Mouse (Mus musculus) myocyte (in vitro differentiated cells): Measurements from ENCODE around the gene Arhgef28.

Source experiments
- CEBPB ChIP-seq: IDR thresholded peaks from 2 replicates; pipeline ENCODE4 v1.6.1; 2011; ENCODE audit warnings: mild to moderate bottlenecking, moderate library complexity; ENCODE audit not compliant: poor library complexity, insufficient read depth, severe bottlenecking
- E2F4 ChIP-seq: IDR thresholded peaks from one replicate; pipeline ENCODE4 v1.6.1; 2011; ENCODE audit warnings: mild to moderate bottlenecking, control low read depth, moderate library complexity; ENCODE audit not compliant: insufficient read depth
- MAX ChIP-seq: IDR thresholded peaks from one replicate; pipeline ENCODE4 v1.6.1; 2011; ENCODE audit warnings: low read depth, mild to moderate bottlenecking, control low read depth
- MYOD1 ChIP-seq, 3 experiments: IDR thresholded peaks; one replicate each; pipeline ENCODE4 v1.6.1; 2011; ENCODE audit warnings: control low read depth in 2 of 3, low read depth in 2 of 3, mild to moderate bottlenecking in 2 of 3, moderate library complexity in 1 of 3; ENCODE audit not compliant: insufficient read length in 2 of 3, control insufficient read depth in 1 of 3
- MYOG ChIP-seq, 3 experiments: IDR thresholded peaks; one replicate each; pipeline ENCODE4 v1.6.1; 2011; ENCODE audit warnings: control low read depth in 2 of 3, low read depth in 2 of 3, mild to moderate bottlenecking in 2 of 3; ENCODE audit not compliant: insufficient read length in 2 of 3, control insufficient read depth in 1 of 3, insufficient read depth in 1 of 3
- POLR2A ChIP-seq: IDR thresholded peaks from one replicate; pipeline ENCODE4 v1.6.1; 2011; ENCODE audit warnings: low read depth, mild to moderate bottlenecking, control low read depth, moderate library complexity; ENCODE audit not compliant: insufficient read length
- POLR2AphosphoS2 ChIP-seq: IDR thresholded peaks from one replicate; pipeline ENCODE4 v1.6.1; 2011; ENCODE audit warnings: low read depth, control low read depth; ENCODE audit not compliant: insufficient read length
- REST ChIP-seq: IDR thresholded peaks from one replicate; pipeline ENCODE4 v1.6.1; 2011; ENCODE audit warnings: mild to moderate bottlenecking, control low read depth, moderate library complexity; ENCODE audit not compliant: insufficient read depth, insufficient read length
- TCF12 ChIP-seq: IDR thresholded peaks from one replicate; pipeline ENCODE4 v1.6.1; 2011; ENCODE audit warnings: mild to moderate bottlenecking, control low read depth; ENCODE audit not compliant: poor library complexity, insufficient read depth, severe bottlenecking
- TCF3 ChIP-seq: IDR thresholded peaks from one replicate; pipeline ENCODE4 v1.6.1; 2011; ENCODE audit warnings: low read depth, control low read depth; ENCODE audit not compliant: insufficient read length
- USF1 ChIP-seq: IDR thresholded peaks from one replicate; pipeline ENCODE4 v1.6.1; 2011; ENCODE audit warnings: low read depth, mild to moderate bottlenecking, control low read depth, moderate library complexity

DNA sequence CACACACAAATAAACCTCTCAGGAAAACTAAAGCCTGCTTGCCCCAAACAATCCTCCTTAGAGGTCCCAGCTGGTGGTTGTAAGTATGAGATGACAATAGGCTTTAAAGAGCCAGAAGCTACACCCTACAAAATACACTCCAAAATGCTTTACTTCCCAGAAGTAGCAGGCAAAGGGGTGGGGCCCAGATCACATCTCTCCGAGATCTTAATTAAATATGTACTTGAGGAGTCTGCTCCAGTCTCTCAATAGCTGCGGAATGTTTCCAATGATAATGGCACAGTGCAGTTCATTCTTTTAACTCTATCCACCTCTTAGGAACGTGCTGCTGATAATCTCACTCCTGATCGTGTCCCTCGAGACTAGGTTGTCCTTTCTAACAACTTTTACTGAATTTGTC lies 240.2 kb downstream of the Arhgef28 start:
- TF ChIP-seq POLR2A, result no peak
- no peak for TF ChIP-seq TCF12
- no peak for TF ChIP-seq MAX
- no peak for TF ChIP-seq POLR2AphosphoS2
- no peak for TF ChIP-seq E2F4
- no peak for TF ChIP-seq REST
- no peak for TF ChIP-seq MYOG (IDR thresholded peaks at IDR 0.05; ENCODE audit: control insufficient read depth in 1 of 3, insufficient read depth in 1 of 3, insufficient read length in 2 of 3, low read depth in 2 of 3)
- no peak for TF ChIP-seq TCF3
- TF ChIP-seq USF1, result no peak
- no peak for TF ChIP-seq MYOD1 (IDR thresholded peaks at IDR 0.05; ENCODE audit: control insufficient read depth in 1 of 3, insufficient read length in 2 of 3, low read depth in 2 of 3)
- no peak for TF ChIP-seq CEBPB
